In the genomic region with DNA sequence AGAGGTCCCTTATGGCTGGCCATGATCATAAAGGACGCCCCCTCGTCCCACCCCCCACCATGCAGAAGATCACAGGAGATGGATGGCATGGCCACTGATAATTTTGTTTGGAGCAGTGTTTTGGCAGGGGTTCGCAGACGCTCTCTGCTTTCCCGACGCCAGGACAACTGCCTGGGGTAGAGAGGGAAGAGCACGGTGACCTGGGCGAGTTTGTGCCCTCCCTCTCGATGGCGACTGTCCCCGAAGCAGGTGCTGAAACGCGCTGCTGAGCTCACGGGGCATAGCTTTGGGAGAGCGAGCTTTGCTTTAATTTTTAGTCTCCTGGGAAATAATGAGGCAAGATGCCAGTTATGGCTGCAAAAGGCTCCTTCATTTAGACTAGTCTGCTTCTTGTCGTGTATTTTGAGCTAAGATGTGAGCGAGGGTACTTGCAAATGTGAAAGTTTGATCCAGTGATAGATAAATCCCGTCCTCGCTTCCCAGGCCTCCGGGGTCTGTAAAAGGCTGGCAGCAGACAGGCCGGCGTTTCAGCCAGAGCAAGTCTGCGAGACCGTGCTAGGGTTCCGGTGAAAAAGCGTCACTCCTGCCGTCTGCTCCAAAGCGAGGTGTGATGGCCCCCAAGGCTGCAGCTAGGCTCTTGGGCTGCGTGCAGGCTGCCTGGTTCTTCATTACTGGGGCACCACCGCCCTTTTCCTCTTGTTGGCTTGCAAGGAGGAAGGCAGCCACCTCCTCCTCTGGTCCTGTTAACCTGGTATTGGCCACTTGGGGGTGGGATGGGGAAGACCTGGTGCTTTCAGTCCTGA, we compare ENCODE assay signal across 9 mouse cellular contexts. TPM values are rescaled to one million over a fixed set of nuclear protein-coding genes. Genes with fewer than 3 reads are reported as not detected.
DNase-seq lines count a peak whose midpoint lies in the region; ATAC-seq lines count a peak whose summit lies in the region.
"Had no signal": no experiment of that assay in that cellular context is flagged by ENCODE, and none has a peak within 500 bp of the region (broad histone marks: within the 10 kb centered on the region; RNA-seq: fewer than 3 reads in every experiment).

No protein-coding gene starts in this region.

- peaks cover 18% of the 10 kb centered on the region for H3K4me1 ChIP-seq in liver, embryonic 13.5 days (replicated peaks)

- 3% methylated on average over 30 of the region's 30 CpGs for WGBS in liver, embryonic 13.5 days (ENCODE audit: insufficient replicate concordance)

- H3K4me2 ChIP-seq in liver, embryonic 13.5 days = peak overlapping the region; percentile 75

- H3K36me3 ChIP-seq in liver, embryonic 13.5 days = no peaks in the 10 kb centered on the region

- H3K4me3 ChIP-seq in liver, embryonic 13.5 days (replicated peaks) = peak overlapping the region; percentile 56

- H3K9ac ChIP-seq in liver, embryonic 13.5 days = no peak overlapping the region

- peaks cover 59% of the 10 kb centered on the region for H3K27me3 ChIP-seq in liver, embryonic 13.5 days

- H3K9me3 ChIP-seq in liver, embryonic 13.5 days (replicated peaks) = no peaks in the 10 kb centered on the region

- ATAC-seq in hematopoietic stem cell, adult 5-6 weeks (replicated peaks in 1 of 2; ENCODE audit: insufficient read depth in 1 of 2, low FRiP score in 2 of 2, low TSS enrichment in 1 of 2, low read depth in 1 of 2, poor library complexity in 2 of 2, severe bottlenecking in 2 of 2) = peak; percentile 63 to 74
- no peak for ATAC-seq in liver, embryonic 13.5 days (ENCODE audit: low read depth)

- no peak overlapping the region for H3K27ac ChIP-seq in liver, embryonic 13.5 days

- peak; percentile 3 for DNase-seq in kidney, adult 18-20 months
- no peak for DNase-seq in kidney, adult 11 months
- DNase-seq in MN1 (ENCODE audit: low spot score) = peak; percentile 71
- peak; percentile 64 for DNase-seq in embryo, embryonic 11 days
- no peak for DNase-seq in liver, embryonic 13.5 days
- peak; percentile 52 for DNase-seq in retina, postnatal 1 day
- no peak for DNase-seq in gastrocnemius, postnatal 4 days (ENCODE audit: low spot score in 2 of 2)

RNA-seq across cellular contexts. Expression of gene Gng4, which starts 1.3 kb away (rescaled TPM):
- total RNA-seq in hematopoietic stem cell, adult 5-6 weeks (2017) = not detected in 2 replicates
- 0.08 and 0.31 TPM in 2 replicates for polyA plus RNA-seq in liver, embryonic 13.5 days (2015; fragmentation: Nextera tagmentation; extraction: Ambion mirVana)
- total RNA-seq in gastrocnemius, postnatal 4 days (2021) = under 1 TPM; 0.80 to 0.86 TPM
- polyA plus RNA-seq: Patski had no signal

Comparison
In these comparisons a context has a peak if more than half of its experiments do, and no peak if none do; other contexts are left out.
1. DNase-seq: peak in kidney, adult 18-20 months (single experiment), MN1 (single experiment), embryo, embryonic 11 days (single experiment) and retina, postnatal 1 day (single experiment); none in kidney, adult 11 months (single experiment), liver, embryonic 13.5 days (single experiment) and gastrocnemius, postnatal 4 days (0 of 2).